Mouse (Mus musculus): ENCODE measurements around the gene Pigq.

- TF ChIP-seq GATA1 (IDR thresholded peaks at IDR 0.05; ENCODE audit: borderline replicate concordance, low read length) (no peak), FLI1 (IDR thresholded peaks at IDR 0.05; ENCODE audit: low read length) (no peak)
Observed at GRCm38 (mm10) chr17:25885636-25886035, 59.1 kb downstream of the Pigq start.

Measured in megakaryocyte, embryonic 14.5 days (primary cell).